Comparison of ENCODE assay signal across 8 mouse cellular contexts in the genomic region with DNA sequence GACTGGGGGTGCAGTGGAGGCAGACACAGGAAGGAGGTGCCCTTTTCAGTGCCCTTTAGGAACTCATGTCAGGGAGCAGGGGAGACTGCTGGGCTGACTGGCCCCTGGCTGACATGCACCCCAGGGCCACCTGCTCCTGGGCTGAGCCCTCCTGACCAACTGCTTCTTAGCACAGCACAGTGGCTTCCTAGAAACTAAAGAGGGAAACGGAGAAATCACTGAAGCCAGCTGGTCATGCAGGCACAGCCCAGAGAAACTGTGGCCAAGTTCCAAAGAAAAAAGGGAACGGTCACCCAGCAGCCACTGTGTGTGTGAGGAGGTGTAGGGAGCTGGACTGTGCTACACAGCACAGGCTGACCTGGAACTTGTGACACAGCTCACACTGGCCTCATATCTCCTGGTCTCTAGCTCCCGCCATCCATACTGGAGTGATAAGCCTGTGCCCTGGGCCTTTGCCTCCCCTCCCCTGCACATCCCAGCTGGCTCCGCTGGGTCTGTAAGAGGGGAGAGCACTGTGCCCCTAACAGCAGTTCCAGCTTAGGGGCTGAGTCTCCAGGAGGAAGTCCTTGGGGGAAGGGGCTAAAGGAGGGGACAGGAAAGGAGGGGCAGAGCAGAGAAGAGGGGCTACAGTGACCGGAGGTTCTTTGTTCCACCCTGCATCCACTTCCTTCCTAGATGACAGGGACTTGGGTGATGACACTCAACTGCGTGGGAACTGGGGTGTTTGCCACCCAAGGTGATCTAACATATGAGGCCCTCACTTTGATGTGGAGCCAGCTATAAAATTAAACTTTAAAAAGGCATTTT. TPM values are rescaled to one million over a fixed set of nuclear protein-coding genes. Genes with fewer than 3 reads are reported as not detected.
DNase-seq lines count a peak whose midpoint lies in the region; ATAC-seq and TF ChIP-seq lines count a peak whose summit lies in the region.

No protein-coding gene starts in this region.

- no peaks in the 10 kb centered on the region for H3K36me3 ChIP-seq in lung, embryonic 15.5 days
- H3K36me3 ChIP-seq in forebrain, embryonic 15.5 days: 0 out of 2 replicates have a peak, but pooled peaks cover 5% of the 10 kb centered on the region
- no peaks in the 10 kb centered on the region; the same call in 1 of the 2 replicates for H3K36me3 ChIP-seq in hindbrain, postnatal 0 days (ENCODE audit: insufficient read depth, low read length)
- H3K36me3 ChIP-seq in liver, embryonic 13.5 days: peaks cover 34% of the 10 kb centered on the region
- no peaks in the 10 kb centered on the region for H3K36me3 ChIP-seq in thymus, adult 2 months (ENCODE audit: control insufficient read depth, insufficient read depth, low read length)

- H3K9me3 ChIP-seq in lung, embryonic 15.5 days: no peaks in the 10 kb centered on the region
- no peaks in the 10 kb centered on the region for H3K9me3 ChIP-seq in forebrain, embryonic 15.5 days
- H3K9me3 ChIP-seq in hindbrain, postnatal 0 days (ENCODE audit: low read length): no peaks in the 10 kb centered on the region
- no peaks in the 10 kb centered on the region for H3K9me3 ChIP-seq in liver, embryonic 13.5 days (replicated peaks)

- TF ChIP-seq POLR2A in thymus, adult 2 months (IDR thresholded peaks at IDR 0.05; ENCODE audit: control insufficient read depth, extremely low read depth, insufficient read depth, low read length, poor library complexity): no peak

- WGBS in lung, embryonic 15.5 days: 52% methylated on average over 6 of the region's 6 CpGs
- 73% methylated on average over 6 of the region's 6 CpGs for WGBS in forebrain, embryonic 15.5 days
- whole genome bisulfite sequencing in hindbrain, postnatal 0 days: 40% methylated on average over 6 of the region's 6 CpGs
- 44% methylated on average over 6 of the region's 6 CpGs for WGBS in liver, embryonic 13.5 days (ENCODE audit: insufficient replicate concordance)
- 63% methylated on average over 6 of the region's 6 CpGs for WGBS in thymus, adult 2 months

- peak overlapping the region; percentile 33; the same call in 1 of the 2 replicates for H3K27ac ChIP-seq in lung, embryonic 15.5 days
- H3K27ac ChIP-seq in forebrain, embryonic 15.5 days (replicated peaks): peak overlapping the region; percentile 71
- H3K27ac ChIP-seq in hindbrain, postnatal 0 days: peak overlapping the region; percentile 78
- H3K27ac ChIP-seq in liver, embryonic 13.5 days: peak overlapping the region; percentile 56
- peak overlapping the region; percentile 36 for H3K27ac ChIP-seq in thymus, adult 2 months (ENCODE audit: control insufficient read depth, insufficient read depth, low read length)

- H3K27me3 ChIP-seq in lung, embryonic 15.5 days: no peaks in the 10 kb centered on the region
- no peaks in the 10 kb centered on the region for H3K27me3 ChIP-seq in forebrain, embryonic 15.5 days
- no peaks in the 10 kb centered on the region for H3K27me3 ChIP-seq in hindbrain, postnatal 0 days (ENCODE audit: insufficient read depth, low read length)
- H3K27me3 ChIP-seq in liver, embryonic 13.5 days: no peaks in the 10 kb centered on the region
- H3K27me3 ChIP-seq in thymus, adult 2 months (ENCODE audit: control insufficient read depth, insufficient read depth, low read length): no peaks in the 10 kb centered on the region

- H3K4me3 ChIP-seq in lung, embryonic 15.5 days: no peak overlapping the region
- no peak overlapping the region for H3K4me3 ChIP-seq in forebrain, embryonic 15.5 days
- no peak overlapping the region for H3K4me3 ChIP-seq in hindbrain, postnatal 0 days (ENCODE audit: low read length)
- H3K4me3 ChIP-seq in liver, embryonic 13.5 days (replicated peaks): no peak overlapping the region
- no peak overlapping the region for H3K4me3 ChIP-seq in thymus, adult 2 months (ENCODE audit: control insufficient read depth, insufficient read depth, low read length)

- H3K4me1 ChIP-seq in lung, embryonic 15.5 days: peaks cover 17% of the 10 kb centered on the region
- H3K4me1 ChIP-seq in forebrain, embryonic 15.5 days: peaks cover 17% of the 10 kb centered on the region
- H3K4me1 ChIP-seq in hindbrain, postnatal 0 days (ENCODE audit: insufficient read depth, low read length): 0 out of 2 replicates have a peak, but pooled peaks cover 11% of the 10 kb centered on the region
- H3K4me1 ChIP-seq in liver, embryonic 13.5 days (replicated peaks): peaks cover 27% of the 10 kb centered on the region
- H3K4me1 ChIP-seq in thymus, adult 2 months (replicated peaks; ENCODE audit: control insufficient read depth, insufficient read depth, low read length): peaks cover 18% of the 10 kb centered on the region

- H3K4me2 ChIP-seq in lung, embryonic 15.5 days: no peak overlapping the region
- no peak overlapping the region for H3K4me2 ChIP-seq in forebrain, embryonic 15.5 days (replicated peaks)
- no peak overlapping the region for H3K4me2 ChIP-seq in hindbrain, postnatal 0 days (ENCODE audit: low read depth, low read length)
- no peak overlapping the region for H3K4me2 ChIP-seq in liver, embryonic 13.5 days

- H3K9ac ChIP-seq in lung, embryonic 15.5 days: no peak overlapping the region; the same call in 1 of the 2 replicates
- no peak overlapping the region for H3K9ac ChIP-seq in forebrain, embryonic 15.5 days (replicated peaks)
- H3K9ac ChIP-seq in hindbrain, postnatal 0 days (replicated peaks; ENCODE audit: low read length): no peak overlapping the region
- H3K9ac ChIP-seq in liver, embryonic 13.5 days: peak overlapping the region; percentile 45; the same call in 1 of the 2 replicates

- no peak for DNase-seq in lung, postnatal 14 days
- peak; percentile 59 to 62 for DNase-seq in cerebellum, adult 18-20 months
- peak; percentile 57 for DNase-seq in hindbrain, postnatal 0 days (ENCODE audit: low spot score)
- DNase-seq in liver, embryonic 13.5 days: no peak
- no peak for DNase-seq in thymus, adult 2 months
- no peak for DNase-seq in MN1 (ENCODE audit: low spot score)

- TF ChIP-seq CTCF in hindbrain, postnatal 0 days (IDR thresholded peaks at IDR 0.05; ENCODE audit: low read depth): no peak
- no peak for TF ChIP-seq CTCF in thymus, adult 2 months (IDR thresholded peaks at IDR 0.05; ENCODE audit: borderline replicate concordance, control insufficient read depth, extremely low read depth, insufficient read depth, low read length, poor library complexity)

- ATAC-seq in lung, embryonic 15.5 days (ENCODE audit: borderline replicate concordance, extremely low read depth, low FRiP score, low TSS enrichment): 0 out of 2 replicates have a peak, but pooled peaks have one; percentile 35
- 0 out of 2 replicates have a peak, but pooled peaks have one; percentile 27 for ATAC-seq in forebrain, embryonic 15.5 days (replicated peaks)
- peak; percentile 50 for ATAC-seq in hindbrain, postnatal 0 days
- ATAC-seq in liver, embryonic 13.5 days (ENCODE audit: low read depth): peak; percentile 50

RNA-seq across cellular contexts. Expression of a gene that starts 48.9 kb away (rescaled TPM):
- polyA plus RNA-seq in lung, embryonic 15.5 days (2015; fragmentation: Nextera tagmentation; extraction: Ambion mirVana): 13.6 and 15.8 TPM in 2 replicates
- polyA plus RNA-seq in forebrain, embryonic 15.5 days (2015; fragmentation: Nextera tagmentation; extraction: Ambion mirVana): 15.2 and 18.8 TPM in 2 replicates
- 60.5 and 67.5 TPM in 2 replicates for total RNA-seq in hindbrain, postnatal 0 days (2014; rRNA removed)
- polyA plus RNA-seq in hindbrain, postnatal 0 days (2015; fragmentation: Nextera tagmentation; extraction: Ambion mirVana): 28.9 and 31.5 TPM in 2 replicates
- 2.9 and 3.2 TPM in 2 replicates for polyA plus RNA-seq in liver, embryonic 13.5 days (2015; fragmentation: Nextera tagmentation; extraction: Ambion mirVana)
- 10.9 and 14.2 TPM in 2 replicates for polyA plus RNA-seq in thymus, adult 2 months (2012; rRNA removed)

RNA-seq across cellular contexts. Expression of a gene that starts 59.7 kb away (rescaled TPM):
- polyA plus RNA-seq in lung, embryonic 15.5 days (2015; fragmentation: Nextera tagmentation; extraction: Ambion mirVana): 14.5 and 15.7 TPM in 2 replicates
- 2.7 and 3.6 TPM in 2 replicates for polyA plus RNA-seq in forebrain, embryonic 15.5 days (2015; fragmentation: Nextera tagmentation; extraction: Ambion mirVana)
- 3.2 and 7.7 TPM in 2 replicates for total RNA-seq in hindbrain, postnatal 0 days (2014; rRNA removed)
- 4.1 and 4.4 TPM in 2 replicates for polyA plus RNA-seq in hindbrain, postnatal 0 days (2015; fragmentation: Nextera tagmentation; extraction: Ambion mirVana)
- 1.2 and 1.4 TPM in 2 replicates for polyA plus RNA-seq in liver, embryonic 13.5 days (2015; fragmentation: Nextera tagmentation; extraction: Ambion mirVana)
- polyA plus RNA-seq in thymus, adult 2 months (2012; rRNA removed): 6.1 and 9.9 TPM in 2 replicates

Comparison
In these comparisons a context has a peak if more than half of its experiments do, and no peak if none do; other contexts are left out.
1. DNase-seq: peak in cerebellum, adult 18-20 months (2 of 2) and hindbrain, postnatal 0 days (single experiment); none in lung, postnatal 14 days (single experiment), liver, embryonic 13.5 days (single experiment), thymus, adult 2 months (single experiment) and MN1 (single experiment).
2. Peak in every context shown above with its lines, with median percentiles within 50 percentile points of each other: ATAC-seq and H3K27ac ChIP-seq.